Mouse (Mus musculus) intestine, postnatal 0 days (tissue): Measurements from ENCODE around the gene Heatr6. TPM values are rescaled to one million over a fixed set of nuclear protein-coding genes. Genes with fewer than 3 reads are reported as not detected.

ENCODE experiments used
- ATAC-seq: fragments of 200-750 bp; cut with Nextera tagmentation; 2 replicates; pipeline ENCODE4 v1.8.0; 2017; ENCODE audit warnings: mild to moderate bottlenecking, moderate TSS enrichment, moderate library complexity
- H3K27ac ChIP-seq: fragments of 300-500 bp; sonication (generic); 2 replicates; pipeline ENCODE4 v1.5.1; 2014; ENCODE audit warnings: mild to moderate bottlenecking, low read depth, low read length, moderate library complexity
- H3K27me3 ChIP-seq: fragments of 300-500 bp; sonication (generic); replicated peaks from 2 replicates; pipeline ENCODE4 v1.6.1; 2014; ENCODE audit warnings: low read length, mixed read lengths; ENCODE audit not compliant: control insufficient read depth, insufficient read depth
- H3K36me3 ChIP-seq: fragments of 300-500 bp; sonication (generic); 2 replicates; pipeline ENCODE4 v1.6.1; 2014; ENCODE audit warnings: mild to moderate bottlenecking, moderate library complexity; ENCODE audit not compliant: control insufficient read depth, insufficient read depth
- H3K4me1 ChIP-seq: fragments of 300-500 bp; sonication (generic); replicated peaks from 2 replicates; pipeline ENCODE4 v1.6.1; 2014; ENCODE audit warnings: antibody characterized with exemption, low read length, mixed read lengths; ENCODE audit not compliant: control insufficient read depth, insufficient read depth
- H3K4me2 ChIP-seq: fragments of 300-500 bp; sonication (generic); replicated peaks from 2 replicates; pipeline ENCODE4 v1.6.1; 2014; ENCODE audit warnings: low read depth, mild to moderate bottlenecking, moderate library complexity
- H3K4me3 ChIP-seq: fragments of 300-500 bp; sonication (generic); 2 replicates; pipeline ENCODE4 v1.5.1; 2014; ENCODE audit warnings: low read depth, low read length
- H3K9ac ChIP-seq: fragments of 300-500 bp; sonication (generic); 2 replicates; pipeline ENCODE4 v1.6.1; 2014; ENCODE audit warnings: mild to moderate bottlenecking, low read depth, low read length
- H3K9me3 ChIP-seq: fragments of 300-500 bp; sonication (generic); 2 replicates; pipeline ENCODE4 v1.6.1; 2016; ENCODE audit warnings: mixed run types; ENCODE audit not compliant: control insufficient read depth
- CTCF ChIP-seq: sonication (generic); IDR thresholded peaks from 2 replicates; pipeline ENCODE4 v1.5.1; 2016; ENCODE audit warnings: low read depth, mild to moderate bottlenecking, control low read depth, antibody characterized with exemption, moderate library complexity
- WGBS: fragments of 180-500 bp; shearing (Covaris S2); extraction: QIAGEN DNeasy Blood & Tissue Kit; methylation state at CpG from one replicate; pipeline ENCODE4 v1.1.7; 2014; 5-methylcytosine and 5-hydroxymethylcytosine counted together
- polyA plus RNA-seq: library from polyadenylated mRNA; unstranded; fragments of >200 nt; fragmentation: Nextera tagmentation; extraction: Ambion mirVana; gene quantifications from 2 replicates; pipeline ENCODE4 v1.2.1, GENCODE M21; 2015

The Heatr6 gene
- 7.7 and 11.5 TPM in 2 replicates for polyA plus RNA-seq

- H3K9me3 ChIP-seq = no peaks in the 10 kb centered on the region
- H3K4me3 ChIP-seq = peak within 1 kb of the TSS; percentile 52
- peak; percentile 15; the same call in 1 of the 2 replicates for TF ChIP-seq CTCF
- peaks cover 5% of the 10 kb centered on the region for H3K4me1 ChIP-seq
- peaks cover 23% of the 10 kb centered on the region for H3K36me3 ChIP-seq
- H3K27ac ChIP-seq = peak within 1 kb of the TSS; percentile 68
- peak; percentile 96 for ATAC-seq
- peak within 1 kb of the TSS; percentile 67 for H3K9ac ChIP-seq
- no peaks in the 10 kb centered on the region for H3K27me3 ChIP-seq
- WGBS = under 1% methylated on average over 47 of the region's 47 CpGs
- peak within 1 kb of the TSS; percentile 74 for H3K4me2 ChIP-seq
These were observed at the start of gene Heatr6 for GRCm38 (mm10) chr11:83753581-83754181. TSS of gene Heatr6 (plus strand) at chr11:83753696.

- Histone ChIP-seq H3K9me3 (no peaks in the 10 kb centered on the region), H3K9ac (no peak within 1 kb of the TSS), H3K4me2 (no peak within 1 kb of the TSS), H3K36me3 (no peaks in the 10 kb centered on the region), H3K4me1 (no peaks in the 10 kb centered on the region), H3K4me3 (no peak within 1 kb of the TSS), H3K27me3 (no peaks in the 10 kb centered on the region), H3K27ac (no peak within 1 kb of the TSS)
- 21% methylated on average over 1 of the region's 1 CpGs for WGBS
- TF ChIP-seq CTCF = no peak
- no peak for ATAC-seq
These were observed 49.8 kb upstream of the Heatr6 start, which contains the start of gene Wfdc17 for GRCm38 (mm10) chr11:83703705-83704104. TSS of gene Wfdc17 (plus strand) at chr11:83703991.

DNA sequence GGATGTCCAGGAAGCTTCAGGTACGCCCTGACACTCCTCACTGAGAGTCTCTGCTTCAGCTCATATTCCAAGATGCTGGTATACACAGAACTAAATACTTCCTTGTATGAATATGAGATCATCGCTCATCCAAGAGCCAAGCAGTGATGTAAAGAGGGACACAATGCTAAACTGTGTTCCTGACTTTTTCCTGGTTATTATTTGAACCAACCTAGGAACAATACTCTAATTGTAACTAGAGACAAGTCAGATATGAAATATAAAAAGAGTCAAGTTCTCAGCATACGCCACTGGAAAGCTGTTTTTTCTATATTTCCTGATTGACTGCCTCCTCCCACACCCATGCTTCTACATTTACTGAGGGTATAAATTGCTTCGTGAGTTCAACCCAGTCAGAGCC is 44.8 kb upstream of the Heatr6 start, which contains the start of gene Wfdc18:
Gene Wfdc18 (plus strand): TSS at position 301 of the 400 bp plus-strand sequence.
- 57% methylated on average over 4 of the region's 4 CpGs for WGBS
- no peak within 1 kb of the TSS for H3K4me2 ChIP-seq
- H3K27ac ChIP-seq = no peak within 1 kb of the TSS
- H3K27me3 ChIP-seq = no peaks in the 10 kb centered on the region
- H3K9ac ChIP-seq = no peak within 1 kb of the TSS
- H3K9me3 ChIP-seq = no peaks in the 10 kb centered on the region
- no peaks in the 10 kb centered on the region for H3K4me1 ChIP-seq
- no peak for ATAC-seq
- no peak within 1 kb of the TSS for H3K4me3 ChIP-seq
- H3K36me3 ChIP-seq = no peaks in the 10 kb centered on the region
- no peak for TF ChIP-seq CTCF

- 91% methylated on average over 5 of the region's 5 CpGs for WGBS
- H3K4me3 ChIP-seq = no peak overlapping the region
These were observed 43.8 kb upstream of the Heatr6 start for GRCm38 (mm10) chr11:83709683-83710082.

GRCm38 (mm10) chr11:83712671-83713070 is 40.8 kb upstream of the Heatr6 start:
- no peak for ATAC-seq
- H3K9me3 ChIP-seq = no peaks in the 10 kb centered on the region
- H3K36me3 ChIP-seq = no peaks in the 10 kb centered on the region
- no peaks in the 10 kb centered on the region for H3K27me3 ChIP-seq
- no peak overlapping the region for H3K27ac ChIP-seq
- 60% methylated on average over 1 of the region's 1 CpGs for WGBS
- H3K4me1 ChIP-seq = no peaks in the 10 kb centered on the region
- H3K4me2 ChIP-seq = no peak overlapping the region
- no peak for TF ChIP-seq CTCF
- no peak overlapping the region for H3K9ac ChIP-seq
- no peak overlapping the region for H3K4me3 ChIP-seq

More at GRCm38 (mm10) chr11:83709683-83710082, 43.8 kb upstream of the Heatr6 start:
- H3K4me1 ChIP-seq = no peaks in the 10 kb centered on the region
- no peaks in the 10 kb centered on the region for H3K36me3 ChIP-seq
- no peak for ATAC-seq
- no peaks in the 10 kb centered on the region for H3K27me3 ChIP-seq
- H3K4me2 ChIP-seq = no peak overlapping the region
- no peak overlapping the region for H3K9ac ChIP-seq
- H3K9me3 ChIP-seq = no peaks in the 10 kb centered on the region
- no peak overlapping the region for H3K27ac ChIP-seq
- TF ChIP-seq CTCF = no peak

DNA sequence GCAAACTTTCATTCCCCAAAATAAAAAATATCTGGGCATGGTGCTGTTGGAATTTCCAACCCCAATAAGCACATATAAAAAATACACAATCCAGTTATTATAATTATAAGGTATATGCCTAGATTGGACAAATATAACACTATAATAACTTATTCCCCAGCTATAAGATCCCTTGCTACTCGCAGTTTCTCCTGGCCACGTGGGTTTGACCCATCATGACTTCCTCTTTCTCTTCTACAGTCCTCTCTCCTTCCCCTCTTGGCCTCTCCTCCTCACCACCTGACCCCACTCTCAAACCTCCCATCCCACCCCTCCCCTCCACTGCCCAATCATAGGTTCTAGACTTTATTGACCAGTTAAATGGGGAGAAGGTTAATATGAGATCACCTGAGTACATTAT is 39.6 kb upstream of the Heatr6 start:
- no peak for ATAC-seq
- TF ChIP-seq CTCF = no peak

More for the DNA sequence above, 39.6 kb upstream of the Heatr6 start:
- no peaks in the 10 kb centered on the region for H3K9me3 ChIP-seq
- no peak overlapping the region for H3K4me3 ChIP-seq
- H3K27ac ChIP-seq = no peak overlapping the region
- no peaks in the 10 kb centered on the region for H3K4me1 ChIP-seq
- no peaks in the 10 kb centered on the region for H3K36me3 ChIP-seq
- no peak overlapping the region for H3K9ac ChIP-seq
- H3K4me2 ChIP-seq = no peak overlapping the region
- WGBS = 74% methylated on average over 2 of the region's 2 CpGs
- no peaks in the 10 kb centered on the region for H3K27me3 ChIP-seq
